Mouse (Mus musculus): ENCODE results near the gene Caly. TPM values are rescaled to one million over a fixed set of nuclear protein-coding genes. Genes with fewer than 3 reads are reported as not detected.

Gene Caly
- under 1 TPM in 1 of 2 experiments, not detected in 1; 0.33 TPM for total RNA-seq (2021)
- long read RNA-seq, experiment 1: 0 reads
- long read RNA-seq, experiment 2, partial matches to known transcripts: 0 of 1 reads
- long read RNA-seq, experiment 2, other reads (novel, unspliced or antisense): 1 of 1 reads

DNA sequence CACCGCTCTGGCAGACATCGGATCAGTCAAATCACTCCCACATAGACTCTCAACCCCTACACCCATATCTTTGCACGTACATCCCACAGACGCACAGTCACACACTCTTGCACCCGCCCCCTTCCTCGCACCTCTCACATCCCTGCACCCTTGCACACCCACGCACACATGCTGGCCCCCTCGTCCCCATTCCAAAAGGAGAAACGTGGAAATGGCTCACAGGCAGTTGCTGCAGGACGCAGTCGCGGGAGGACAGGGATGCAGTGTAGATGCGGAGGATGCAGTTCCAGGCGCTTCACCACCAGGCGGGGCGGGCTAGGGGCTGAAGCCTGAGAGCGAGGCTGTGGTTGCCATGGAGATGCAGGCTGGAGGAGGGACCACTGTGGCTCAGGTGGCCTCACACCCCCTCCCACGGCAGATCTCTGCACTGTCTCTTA, at the start of gene Caly:
Gene Caly, minus strand, starts transcription at position 307 of the 437 bp plus-strand sequence.
- intact Hi-C loops (cut with DNase I): no loop called here
- DNase-seq: no peak

DNA sequence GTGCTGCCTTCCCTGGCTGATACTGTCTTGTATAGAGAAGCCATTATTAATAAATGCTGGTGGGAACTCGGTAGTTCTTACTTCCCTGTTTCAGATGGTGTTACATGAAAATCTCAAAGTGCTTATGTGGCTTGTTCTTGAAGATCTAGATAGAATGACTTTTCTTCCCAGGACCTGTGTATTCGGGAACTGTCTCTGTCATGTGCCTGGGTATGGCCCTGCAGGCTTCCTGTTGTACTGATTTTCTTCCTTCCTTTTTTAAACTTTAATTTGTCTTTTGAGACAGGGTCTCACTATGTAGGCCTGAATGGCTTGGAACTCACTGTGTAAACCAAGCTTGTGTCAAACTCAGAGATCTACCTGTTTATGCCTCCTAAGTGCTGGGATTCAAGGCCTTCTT, 45.6 kb upstream of the Caly start:
- intact Hi-C loops (cut with DNase I): no loop called here
- no peak for DNase-seq

DNA sequence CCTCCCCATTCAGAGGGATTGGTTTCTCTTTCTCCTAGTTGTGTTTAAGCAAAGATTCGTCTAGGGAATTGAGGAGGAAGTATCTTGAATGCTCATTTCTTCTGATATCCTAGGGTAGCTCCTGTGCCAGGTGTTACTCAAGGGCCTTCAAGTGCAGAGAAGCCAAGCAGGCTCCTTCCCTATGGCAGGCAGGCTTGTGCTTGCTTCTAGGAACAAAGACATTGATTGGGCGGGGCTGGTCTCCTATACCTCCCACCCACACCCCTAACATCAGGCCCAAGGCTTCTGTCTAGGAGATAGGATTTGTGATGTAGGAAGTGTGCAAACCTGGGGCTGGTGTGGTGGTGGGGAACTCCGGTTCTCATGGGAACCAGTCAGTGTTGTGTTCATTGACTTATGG, 44.6 kb upstream of the Caly start:
- intact Hi-C loops (cut with DNase I): no loop called here
- no peak for DNase-seq

GRCm38 (mm10) chr7:140126022-140126350, 43.6 kb upstream of the Caly start:
- intact Hi-C loops (cut with DNase I): no loop called here
- no peak for DNase-seq

DNA sequence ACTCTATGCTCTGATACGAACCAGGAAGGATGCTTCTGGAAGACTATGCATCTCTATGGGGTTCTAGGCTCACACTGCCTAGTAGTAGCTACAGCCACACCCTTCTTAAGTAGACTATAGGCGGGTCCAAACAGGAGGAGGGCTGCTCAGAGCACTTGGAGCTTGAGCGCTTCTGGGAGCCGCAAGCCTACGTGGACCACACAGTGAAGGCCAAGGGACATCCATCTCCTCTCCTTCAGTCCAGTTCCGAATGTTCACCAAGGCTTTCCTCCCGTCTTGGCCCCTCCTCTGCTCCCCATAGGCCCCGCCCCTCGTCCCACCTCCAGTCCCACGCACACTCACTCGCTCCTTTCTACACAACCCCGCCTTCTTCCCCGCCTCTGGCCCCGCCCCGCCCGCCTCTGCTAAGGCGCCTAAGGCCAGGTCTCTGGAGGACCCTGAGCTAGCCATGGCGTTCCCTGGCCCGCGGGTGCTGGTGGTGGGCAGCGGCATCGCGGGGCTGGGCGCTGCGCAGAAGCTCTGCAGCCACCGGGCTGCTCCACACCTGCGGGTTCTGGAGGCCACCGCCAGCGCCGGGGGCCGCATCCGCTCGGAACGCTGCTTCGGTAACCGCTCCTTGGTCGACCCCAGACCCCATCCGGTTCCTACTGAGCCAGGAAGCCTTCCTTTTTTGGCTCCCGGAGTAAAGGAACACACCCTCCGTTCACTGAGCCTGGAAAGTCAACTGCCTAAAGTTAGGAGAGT, 43.1 kb upstream of the Caly start:
- DNase-seq: peak; percentile 91 to 95
- intact Hi-C loops (cut with DNase I): no loop called here

- no peak for DNase-seq
- intact Hi-C loops (cut with DNase I): no loop called here
Observed at GRCm38 (mm10) chr7:140124382-140124781, 42.0 kb upstream of the Caly start.

GRCm38 (mm10) chr7:140122765-140123164, 40.4 kb upstream of the Caly start:
- intact Hi-C loops (cut with DNase I): no loop called here
- no peak for DNase-seq

DNA sequence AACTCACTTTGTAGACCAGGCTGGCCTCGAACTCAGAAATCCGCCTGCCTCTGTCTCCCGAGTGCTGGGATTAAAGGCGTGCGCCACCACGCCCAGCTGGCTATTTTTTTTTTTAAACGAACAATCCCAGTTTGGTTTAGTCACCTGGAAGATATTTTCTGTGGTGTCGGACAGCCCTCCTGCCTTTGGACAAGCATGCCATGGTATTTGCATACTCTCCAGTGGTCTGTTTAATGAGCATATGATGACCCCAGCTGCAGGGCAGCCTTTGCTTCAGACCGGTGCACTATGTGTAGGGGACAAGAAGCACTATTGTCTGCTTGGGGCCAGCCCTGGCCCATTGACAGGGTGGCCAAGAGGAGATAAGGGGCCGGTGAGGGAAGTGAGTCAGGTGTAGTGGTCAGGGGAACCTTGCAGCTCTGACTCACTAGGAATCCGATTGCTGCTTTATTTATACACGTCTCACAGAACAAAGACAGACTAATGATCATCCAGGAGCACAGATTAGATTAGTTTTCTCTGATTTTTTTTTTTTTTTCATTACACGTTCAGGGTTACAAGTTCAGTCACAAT, 39.1 kb upstream of the Caly start:
- intact Hi-C loops (cut with DNase I): no loop called here
- no peak for DNase-seq

GRCm38 (mm10) chr7:140120484-140120883, 38.1 kb upstream of the Caly start:
- intact Hi-C loops (cut with DNase I): no loop called here
- DNase-seq: no peak

- intact Hi-C loops (cut with DNase I): no loop called here
- DNase-seq: peak; percentile 85 to 89
Observed at GRCm38 (mm10) chr7:140116329-140117054, 34.1 kb upstream of the Caly start, which contains the start of gene Echs1. Gene Echs1 (minus strand): TSS chr7:140116476.

- DNase-seq: peak in 1 of 2 experiments; percentile 34
- intact Hi-C loops (cut with DNase I): no loop called here
Observed at GRCm38 (mm10) chr7:140115583-140116328, 33.4 kb upstream of the Caly start, which contains the start of gene Paox. Gene Paox (plus strand): TSS chr7:140115799.

DNA sequence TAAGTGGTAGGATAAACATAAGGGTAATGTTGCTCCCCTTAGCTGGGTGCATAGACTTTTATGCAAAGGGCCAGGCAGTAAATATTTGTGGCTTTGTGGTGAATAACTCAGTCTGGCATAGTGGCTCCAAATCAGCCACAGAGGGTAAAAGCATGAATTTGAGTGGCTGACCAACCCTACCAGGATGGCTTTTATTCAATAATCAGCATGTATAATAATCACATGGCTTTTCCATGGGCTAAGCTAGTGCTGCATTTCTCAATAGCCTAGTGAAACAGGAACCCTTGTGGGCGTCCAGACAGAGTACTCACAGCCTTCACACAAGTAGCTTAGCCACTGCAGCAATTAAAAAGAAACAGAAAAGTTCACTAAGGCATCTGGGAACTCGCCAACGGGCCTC, 29.6 kb upstream of the Caly start:
- no peak for DNase-seq
- intact Hi-C loops (cut with DNase I): no loop called here

DNA sequence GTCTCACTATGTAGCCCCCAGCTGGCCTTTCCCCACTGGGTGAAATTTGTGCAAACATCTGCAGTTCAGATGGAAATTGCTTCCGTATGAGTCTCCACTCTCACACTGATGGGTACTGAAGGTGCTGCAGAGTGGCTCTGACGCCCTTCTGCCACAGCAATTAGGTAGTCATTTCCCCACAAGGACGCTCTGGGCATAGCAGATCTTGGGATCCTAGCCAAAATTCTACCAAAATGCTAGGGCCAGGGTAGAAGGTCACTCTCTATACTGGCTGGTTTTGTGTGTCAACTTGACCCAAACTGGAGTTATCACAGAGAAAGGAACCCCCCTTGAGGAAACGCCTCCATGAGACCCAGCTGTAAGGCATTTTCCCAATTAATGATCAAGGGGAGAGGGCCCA, 21.7 kb upstream of the Caly start:
- DNase-seq: no peak
- intact Hi-C loops (cut with DNase I): no loop called here

GRCm38 (mm10) chr7:140101993-140102860, 19.9 kb upstream of the Caly start, which contains the start of gene Fuom:
Gene Fuom (minus strand): TSS chr7:140102441.
- intact Hi-C loops (cut with DNase I): no loop called here
- DNase-seq: peak; percentile 78 to 81

DNA sequence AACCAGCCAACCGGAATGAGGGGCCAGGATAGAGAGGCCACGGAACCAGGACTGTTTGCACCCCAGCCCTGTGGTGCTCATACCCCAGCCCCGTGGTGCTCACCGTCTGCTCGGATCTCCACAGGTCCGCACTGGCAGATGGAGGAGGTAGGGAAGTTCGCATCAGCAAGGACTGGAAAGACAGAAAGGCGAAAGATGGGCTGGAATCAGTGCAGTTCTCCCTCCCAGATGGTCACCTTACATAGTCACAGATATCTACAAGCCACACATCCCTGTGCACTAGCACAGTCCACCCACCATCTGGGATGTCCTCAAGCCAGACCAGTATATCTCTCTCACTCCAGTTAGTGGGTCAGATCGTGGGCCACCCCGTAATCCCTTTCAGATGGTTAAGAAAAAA, 19.1 kb upstream of the Caly start:
- intact Hi-C loops (cut with DNase I): no loop called here
- no peak for DNase-seq

DNA sequence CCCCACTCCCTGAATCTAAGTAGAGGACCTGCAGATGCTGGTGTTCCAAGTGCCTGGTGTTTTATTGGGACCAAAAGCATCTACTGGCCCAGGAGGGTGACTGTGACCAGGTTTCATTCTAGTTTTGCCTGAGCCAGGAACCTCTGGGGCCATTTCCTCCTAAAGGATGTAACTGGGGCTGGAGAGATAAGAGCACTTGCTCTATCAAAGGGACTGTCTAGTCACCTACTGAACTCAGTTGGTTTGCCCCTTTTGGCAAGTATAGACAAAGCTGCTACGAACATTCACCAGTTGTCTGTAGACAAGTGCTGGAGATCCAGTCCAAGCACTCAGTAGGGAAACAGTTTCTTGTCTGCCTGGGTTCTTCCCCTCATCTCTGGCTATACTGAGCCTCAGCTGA, 16.1 kb upstream of the Caly start:
- no peak for DNase-seq
- intact Hi-C loops (cut with DNase I): no loop called here

GRCm38 (mm10) chr7:140096055-140096454, 13.7 kb upstream of the Caly start:
- intact Hi-C loops (cut with DNase I): no loop called here
- no peak for DNase-seq

GRCm38 (mm10) chr7:140095556-140095955, 13.2 kb upstream of the Caly start:
- no peak for DNase-seq
- intact Hi-C loops (cut with DNase I): no loop called here

- DNase-seq: no peak
- intact Hi-C loops (cut with DNase I): no loop called here
Observed at GRCm38 (mm10) chr7:140094954-140095353, 12.6 kb upstream of the Caly start.

Data from gastrocnemius, postnatal 36 days (tissue).